Comparison of ENCODE assay signal across 12 mouse cellular contexts in genomic region chr5:115375436-115375835, GRCm38 (mm10). TPM values are rescaled to one million over a fixed set of nuclear protein-coding genes. Genes with fewer than 3 reads are reported as not detected.
DNase-seq lines count a peak whose midpoint lies in the region; ATAC-seq and TF ChIP-seq lines count a peak whose summit lies in the region.
"Had no signal": no experiment of that assay in that cellular context is flagged by ENCODE, and none has a peak within 500 bp of the region (broad histone marks: within the 10 kb centered on the region; RNA-seq: fewer than 3 reads in every experiment).

No protein-coding gene starts in this region.

- ATAC-seq in lung, postnatal 0 days: no peak
- ATAC-seq: forebrain, embryonic 14.5 days had no signal

- no peaks in the 10 kb centered on the region for H3K9me3 ChIP-seq in lung, postnatal 0 days (ENCODE audit: low read length)
- peaks cover 2% of the 10 kb centered on the region for H3K9me3 ChIP-seq in CH12.LX (replicated peaks; ENCODE audit: low read length)

- no peak for TF ChIP-seq RAD21 in CH12.LX (IDR thresholded peaks at IDR 0.05; ENCODE audit: low read depth, low read length)

- H3K4me1 ChIP-seq in heart, adult 2 months (ENCODE audit: control insufficient read depth, insufficient read depth, low read length): no peaks in the 10 kb centered on the region
- H3K4me1 ChIP-seq in lung, postnatal 0 days (ENCODE audit: insufficient read depth, low read depth, low read length): no peaks in the 10 kb centered on the region
- peaks cover 5 to 6% of the 10 kb centered on the region in 2 experiments; a peak in 2 of 4 replicates for H3K4me1 ChIP-seq in CH12.LX (ENCODE audit: control insufficient read depth in 1 of 2, insufficient read depth in 2 of 2)

- peaks cover 3% of the 10 kb centered on the region; the same call in 1 of the 2 replicates for H3K27me3 ChIP-seq in heart, adult 2 months (ENCODE audit: control insufficient read depth, insufficient read depth, low read length)
- peaks cover 4% of the 10 kb centered on the region; the same call in 1 of the 2 replicates for H3K27me3 ChIP-seq in lung, postnatal 0 days (replicated peaks; ENCODE audit: insufficient read depth, low read length)
- no peaks in the 10 kb centered on the region for H3K27me3 ChIP-seq in CH12.LX (replicated peaks)

- intact Hi-C loops in heart, adult 2 months (cut with DNase I): no loop called here
- intact Hi-C loops in heart, postnatal 25 days (cut with DNase I): no loop called here

- no peak for DNase-seq in heart, adult 2 months
- DNase-seq in heart, postnatal 4 days: no peak
- no peak for DNase-seq in lung, postnatal 0 days (ENCODE audit: low spot score)
- DNase-seq in lung, postnatal 25 days (ENCODE audit: low spot score): no peak
- no peak for DNase-seq in CH12.LX (ENCODE audit: extremely low read depth)
- DNase-seq in induced T-regulatory cell, adult 2 months (ENCODE audit: low read depth): peak; percentile 29
- no peak for DNase-seq in heart, postnatal 25 days (ENCODE audit: low spot score)
- no peak for DNase-seq in embryo, embryonic 11 days
- DNase-seq: adrenal gland, postnatal 10 days; cerebellum, adult 9-11 months had no signal

- H3K79me2 ChIP-seq in heart, adult 2 months (replicated peaks; ENCODE audit: control insufficient read depth, insufficient read depth, low read length): no peaks in the 10 kb centered on the region
- no peaks in the 10 kb centered on the region for H3K79me2 ChIP-seq in CH12.LX (replicated peaks; ENCODE audit: control insufficient read depth, extremely low read depth, insufficient read depth, poor library complexity, severe bottlenecking)

- TF ChIP-seq CTCF in heart, adult 2 months (IDR thresholded peaks at IDR 0.05): peak; percentile 18; the same call in 1 of the 2 replicates
- 0 out of 2 replicates have a peak, but pooled peaks have one; percentile 13 for TF ChIP-seq CTCF in lung, postnatal 0 days (IDR thresholded peaks at IDR 0.05)
- peak in 1 of 2 experiments; percentile 21; a peak in 1 of 4 replicates for TF ChIP-seq CTCF in CH12.LX (conservative IDR thresholded peaks at IDR 0.05 in 1 of 2, IDR thresholded peaks at IDR 0.05 in 1 of 2; ENCODE audit: low read depth in 2 of 2, low read length in 2 of 2)

- 79% methylated on average over 2 of the region's 2 CpGs for WGBS in heart, adult 2 months
- WGBS in lung, postnatal 0 days: 69% methylated on average over 2 of the region's 2 CpGs

- H3K4me2 ChIP-seq in lung, postnatal 0 days (replicated peaks; ENCODE audit: low read depth, low read length): no peak overlapping the region
- no peak overlapping the region for H3K4me2 ChIP-seq in CH12.LX (ENCODE audit: insufficient read depth, low read depth, poor library complexity, severe bottlenecking)

- TF ChIP-seq EP300 in heart, adult 2 months (IDR thresholded peaks at IDR 0.05; ENCODE audit: insufficient read depth, low read depth, low read length): no peak
- TF ChIP-seq EP300 in lung, postnatal 0 days (IDR thresholded peaks at IDR 0.05): no peak
- no peak for TF ChIP-seq EP300 in CH12.LX (IDR thresholded peaks at IDR 0.05; ENCODE audit: low read length)

- no peaks in the 10 kb centered on the region for H3K36me3 ChIP-seq in heart, adult 2 months (ENCODE audit: control insufficient read depth, insufficient read depth, low read length)
- H3K36me3 ChIP-seq in lung, postnatal 0 days (ENCODE audit: insufficient read depth, low read length): no peaks in the 10 kb centered on the region
- peaks cover 0 to 46% of the 10 kb centered on the region in 2 experiments for H3K36me3 ChIP-seq in CH12.LX (replicated peaks in 1 of 2; ENCODE audit: control insufficient read depth in 1 of 2, insufficient read depth in 1 of 2, low read length in 1 of 2)

- H3K4me3 ChIP-seq in heart, adult 2 months: no peak overlapping the region
- no peak overlapping the region for H3K4me3 ChIP-seq in lung, postnatal 0 days (ENCODE audit: low read depth, low read length)
- no peak overlapping the region for H3K4me3 ChIP-seq in CH12.LX (replicated peaks in 1 of 3; ENCODE audit: low read depth in 2 of 3, low read length in 2 of 3, poor library complexity in 1 of 3)

- no peak overlapping the region for H3K27ac ChIP-seq in heart, adult 2 months
- no peak overlapping the region for H3K27ac ChIP-seq in lung, postnatal 0 days (ENCODE audit: low read length)
- H3K27ac ChIP-seq in CH12.LX (ENCODE audit: insufficient read depth, low read depth): no peak overlapping the region

- TF ChIP-seq POLR2A in heart, adult 2 months (IDR thresholded peaks at IDR 0.05; ENCODE audit: insufficient read depth, low read depth, low read length): no peak
- no peak for TF ChIP-seq POLR2A in CH12.LX (IDR thresholded peaks at IDR 0.05; ENCODE audit: low read depth, low read length)

- dilution Hi-C loops in CH12.LX (cut with MboI; ENCODE audit: extremely low pct_ligation_motif_present, extremely low pct_unique_long_range_greater_than_20kb, low sequenced_read_pairs): no loop called here

- H3K9ac ChIP-seq in heart, adult 2 months (ENCODE audit: low read depth, low read length): no peak overlapping the region
- H3K9ac ChIP-seq in lung, postnatal 0 days (replicated peaks; ENCODE audit: low read depth): no peak overlapping the region
- no peak overlapping the region for H3K9ac ChIP-seq in CH12.LX (ENCODE audit: insufficient read depth, low read depth)

- in situ Hi-C loops in CH12.LX (cut with MboI; ENCODE audit: low pct_ligation_motif_present, low pct_unique_long_range_greater_than_20kb, low sequenced_read_pairs): no loop called here

TF ChIP-seq in CH12.LX, 34 proteins besides CTCF, POLR2A, EP300 and RAD21:
- TF ChIP-seq SMC3 (IDR thresholded peaks at IDR 0.05; ENCODE audit: low read depth, low read length): 0 out of 2 replicates have a peak, but pooled peaks have one; percentile 13
- TF ChIP-seq HCFC1 (IDR thresholded peaks at IDR 0.05; ENCODE audit: low read depth, low read length): no peak

RNA-seq across cellular contexts. Expression of gene Cox6a1, which starts 26.7 kb away (rescaled TPM):
- total RNA-seq in heart, adult 2 months (2021): 100 to 1,000 TPM; 232 to 256 TPM
- 546 and 797 TPM in 2 replicates for polyA plus RNA-seq in heart, adult 2 months (2012; rRNA removed)
- 100 to 1,000 TPM; 619 to 662 TPM for total RNA-seq in heart, postnatal 4 days (2021)
- polyA plus RNA-seq in lung, postnatal 0 days (2015; fragmentation: Nextera tagmentation; extraction: Ambion mirVana): 819 and 1,023 TPM in 2 replicates
- 546 and 673 TPM in 2 replicates for total RNA-seq in CH12.LX (2012; rRNA removed)
- total RNA-seq in CH12.LX (2014; rRNA removed): 203 and 257 TPM in 2 replicates
- polyA plus RNA-seq in CH12.LX (2012; ENCODE audit: insufficient read length, low read depth): 612 and 618 TPM in 2 replicates
- total RNA-seq in heart, postnatal 25 days (2021): 100 to 1,000 TPM; 282 to 287 TPM

RNA-seq across cellular contexts. Expression of gene Triap1, which starts 34.4 kb away (rescaled TPM):
- 10 to 100 TPM; 21.8 to 24.3 TPM for total RNA-seq in heart, adult 2 months (2021)
- polyA plus RNA-seq in heart, adult 2 months (2012; rRNA removed): 13.9 and 20.0 TPM in 2 replicates
- total RNA-seq in heart, postnatal 4 days (2021): 10 to 100 TPM; 23.4 to 26.8 TPM
- polyA plus RNA-seq in lung, postnatal 0 days (2015; fragmentation: Nextera tagmentation; extraction: Ambion mirVana): 51.1 and 54.9 TPM in 2 replicates
- total RNA-seq in CH12.LX (2012; rRNA removed) (33.7 and 36.9 TPM in 2 replicates), CH12.LX (2014; rRNA removed) (31.4 and 31.8 TPM in 2 replicates)
- 36.1 and 38.2 TPM in 2 replicates for polyA plus RNA-seq in CH12.LX (2012; ENCODE audit: insufficient read length, low read depth)
- total RNA-seq in heart, postnatal 25 days (2021): 10 to 100 TPM; 23.8 to 26.2 TPM

RNA-seq across cellular contexts. Expression of gene Gatc, which starts 34.5 kb away (rescaled TPM):
- total RNA-seq in heart, adult 2 months (2021): 10 to 100 TPM; 18.1 to 19.8 TPM
- polyA plus RNA-seq in heart, adult 2 months (2012; rRNA removed): 18.2 and 19.9 TPM in 2 replicates
- total RNA-seq in heart, postnatal 4 days (2021): 10 to 100 TPM; 17.3 to 19.3 TPM
- 10.1 and 10.4 TPM in 2 replicates for polyA plus RNA-seq in lung, postnatal 0 days (2015; fragmentation: Nextera tagmentation; extraction: Ambion mirVana)
- total RNA-seq in CH12.LX (2012; rRNA removed) (6.2 and 7.3 TPM in 2 replicates), CH12.LX (2014; rRNA removed) (11.7 and 14.4 TPM in 2 replicates)
- 27.0 and 34.0 TPM in 2 replicates for polyA plus RNA-seq in CH12.LX (2012; ENCODE audit: insufficient read length, low read depth)
- total RNA-seq in heart, postnatal 25 days (2021): 10 to 100 TPM; 16.9 to 17.6 TPM

RNA-seq across cellular contexts. Expression of gene Srsf9, which starts 48.5 kb away (rescaled TPM):
- 10 to 100 TPM; 14.9 to 16.1 TPM for total RNA-seq in heart, adult 2 months (2021)
- 11.8 and 15.3 TPM in 2 replicates for polyA plus RNA-seq in heart, adult 2 months (2012; rRNA removed)
- total RNA-seq in heart, postnatal 4 days (2021): 10 to 100 TPM; 39.1 to 42.4 TPM
- 140 and 152 TPM in 2 replicates for polyA plus RNA-seq in lung, postnatal 0 days (2015; fragmentation: Nextera tagmentation; extraction: Ambion mirVana)
- total RNA-seq in CH12.LX (2012; rRNA removed): 73.4 and 82.8 TPM in 2 replicates
- 117 and 121 TPM in 2 replicates for total RNA-seq in CH12.LX (2014; rRNA removed)
- polyA plus RNA-seq in CH12.LX (2012; ENCODE audit: insufficient read length, low read depth): 112 and 130 TPM in 2 replicates
- total RNA-seq in heart, postnatal 25 days (2021): 10 to 100 TPM; 18.5 to 20.6 TPM

RNA-seq across cellular contexts. Expression of gene Msi1, which starts 54.0 kb away (rescaled TPM):
- under 1 TPM; 0.55 to 0.99 TPM for total RNA-seq in heart, adult 2 months (2021)
- polyA plus RNA-seq in heart, adult 2 months (2012; rRNA removed): 0.61 and 0.64 TPM in 2 replicates
- 1 to 10 TPM; 6.2 to 7.7 TPM for total RNA-seq in heart, postnatal 4 days (2021)
- 1.2 TPM in 2 replicates for polyA plus RNA-seq in lung, postnatal 0 days (2015; fragmentation: Nextera tagmentation; extraction: Ambion mirVana)
- total RNA-seq in CH12.LX (2012; rRNA removed) (3.3 and 4.1 TPM in 2 replicates), CH12.LX (2014; rRNA removed) (0.66 and 0.82 TPM in 2 replicates)
- polyA plus RNA-seq in CH12.LX (2012; ENCODE audit: insufficient read length, low read depth): 4.9 and 5.3 TPM in 2 replicates
- 1 to 10 TPM in 1 of 2 experiments, under 1 TPM in 1; 0.98 to 1.3 TPM for total RNA-seq in heart, postnatal 25 days (2021)
- total RNA-seq: megakaryocyte-erythroid progenitor cell, adult 5-6 weeks had no signal
